Mouse (Mus musculus) T-helper 1 cell (primary cell): ENCODE measurements at regions not wholly inside any gene's neighbourhood (a gene's known extent, or its start where the extent isn't known, plus 50 kb on each side); places are given as distances from the start of the nearest gene placed in this dataset.

Experiments used
- in situ Hi-C: fragments of 300-600 bp; cut with MboI, MseI; formaldehyde crosslinking; loops from one replicate; pipeline ENCODE4 v1.15.1; 2025; ENCODE audit warnings: high pct_unique_total_duplicates

DNA sequence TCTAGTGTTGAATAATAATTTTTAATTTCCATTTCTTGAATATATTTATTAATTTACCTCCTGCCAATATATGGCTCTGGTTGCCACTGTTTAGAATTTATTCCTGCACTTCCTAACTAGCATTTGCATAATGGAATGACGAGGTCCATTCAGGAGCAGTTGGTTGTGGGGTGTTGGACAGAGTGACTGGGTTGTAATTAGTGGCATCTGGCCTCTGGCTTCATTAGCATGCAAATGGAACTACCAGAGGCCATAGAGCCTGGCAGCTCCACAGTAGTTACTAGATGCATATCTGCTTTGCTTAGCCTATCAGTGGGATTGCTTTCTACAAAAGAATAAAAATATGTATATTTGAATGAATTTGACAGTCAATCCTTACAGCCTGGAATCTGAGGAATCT lies 1099.6 kb upstream of the Cdh8 start:
- in situ Hi-C loops, result no loop called here

DNA sequence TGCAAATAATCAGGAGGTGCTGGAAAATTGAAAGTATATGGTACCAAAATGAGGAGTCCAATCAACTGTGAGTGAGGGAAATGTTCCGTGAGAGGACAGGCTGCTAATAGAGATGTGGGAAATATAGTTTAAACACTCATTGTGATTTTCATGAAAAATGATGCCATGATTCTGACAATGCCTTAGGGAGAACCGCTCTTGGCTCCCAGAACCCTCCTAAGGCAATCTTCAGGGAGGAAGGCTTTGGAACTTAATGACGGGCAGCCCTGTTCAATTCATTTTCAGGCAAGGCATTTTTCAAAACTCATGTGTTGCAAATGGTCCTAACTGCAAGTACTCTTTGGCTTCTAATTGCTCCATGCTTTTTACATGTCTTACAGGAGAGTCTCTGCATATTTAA lies 1098.9 kb upstream of the Cdh8 start:
- in situ Hi-C loops, result no loop called here

DNA sequence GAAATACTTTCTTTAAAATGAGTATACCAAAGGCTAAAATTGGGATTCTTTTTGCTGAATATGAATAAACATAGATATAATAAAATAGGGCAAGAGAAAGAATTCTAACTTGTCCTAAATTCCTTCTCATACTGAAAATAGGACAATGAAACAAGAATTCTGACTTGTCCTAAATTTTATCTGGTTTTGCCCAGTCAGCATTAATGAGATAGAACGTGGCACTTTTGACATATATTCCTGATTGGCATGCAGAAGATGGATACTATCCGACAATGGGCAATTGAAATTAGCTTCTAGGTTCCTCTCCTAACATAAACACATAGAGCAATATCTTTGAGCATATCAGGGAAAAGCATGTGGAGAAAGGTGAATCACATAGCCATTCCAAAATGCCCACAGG lies 1090.2 kb upstream of the Cdh8 start:
- in situ Hi-C loops, result loop anchor here (10.0 kb wide), 1 partner anchor 368 kb away; no protein-coding TSS in a partner anchor

DNA sequence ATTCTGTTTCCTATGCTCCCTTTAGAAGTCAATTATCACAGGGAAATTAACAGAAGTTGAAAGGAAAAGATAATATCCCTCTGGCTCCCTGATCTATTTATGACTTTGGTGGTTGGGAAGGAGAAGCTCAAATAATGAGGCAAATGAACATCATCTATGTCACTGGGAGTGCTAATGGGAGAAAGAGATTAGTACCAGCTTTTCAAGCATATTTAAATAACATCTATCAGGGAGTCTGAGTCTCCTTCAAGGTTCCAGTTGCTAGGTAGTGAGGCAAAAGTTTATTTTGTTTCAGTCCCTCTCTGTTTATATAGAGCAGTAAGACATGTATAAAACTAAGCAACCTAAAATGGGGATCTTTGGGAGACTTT lies 1084.1 kb upstream of the Cdh8 start:
- in situ Hi-C loops, result loop anchor here (10.0 kb wide), 1 partner anchor 374 kb away; no protein-coding TSS in a partner anchor

DNA sequence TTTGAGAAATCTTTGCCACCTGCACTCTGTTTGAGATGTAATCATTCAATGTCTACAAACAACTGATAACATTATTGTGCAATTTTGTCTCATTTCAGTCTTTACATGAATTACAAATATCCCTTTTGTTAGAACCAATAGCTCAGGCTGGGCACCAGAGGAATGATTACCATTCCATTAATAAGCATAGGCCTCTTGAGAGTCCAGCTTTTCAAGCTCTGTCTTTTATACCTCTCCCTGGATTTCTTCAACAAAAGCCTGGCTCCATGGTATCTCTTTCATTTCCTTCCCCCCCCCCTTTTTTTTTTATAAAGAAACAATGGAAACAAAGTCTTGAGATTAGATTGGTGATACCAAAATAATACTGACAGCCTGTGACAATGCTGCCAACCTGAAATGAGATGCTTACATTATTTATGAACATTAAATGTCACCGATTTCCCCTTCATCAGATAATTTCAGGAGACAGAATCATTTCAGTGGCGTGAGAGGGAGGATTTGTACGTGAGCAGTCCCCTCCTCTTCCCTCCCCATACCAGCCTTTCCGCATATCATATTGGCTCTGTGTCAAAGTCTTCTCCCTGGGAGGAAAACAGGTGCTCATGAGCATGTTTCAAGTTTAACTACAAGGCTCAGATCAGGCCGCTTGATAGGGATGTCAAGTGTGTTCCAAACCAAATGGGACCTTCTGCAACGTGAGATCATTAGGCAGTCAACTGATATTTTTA lies 1083.5 kb upstream of the Cdh8 start:
- in situ Hi-C loops, result loop anchor here (10.0 kb wide), 1 partner anchor 375 kb away; no protein-coding TSS in a partner anchor

DNA sequence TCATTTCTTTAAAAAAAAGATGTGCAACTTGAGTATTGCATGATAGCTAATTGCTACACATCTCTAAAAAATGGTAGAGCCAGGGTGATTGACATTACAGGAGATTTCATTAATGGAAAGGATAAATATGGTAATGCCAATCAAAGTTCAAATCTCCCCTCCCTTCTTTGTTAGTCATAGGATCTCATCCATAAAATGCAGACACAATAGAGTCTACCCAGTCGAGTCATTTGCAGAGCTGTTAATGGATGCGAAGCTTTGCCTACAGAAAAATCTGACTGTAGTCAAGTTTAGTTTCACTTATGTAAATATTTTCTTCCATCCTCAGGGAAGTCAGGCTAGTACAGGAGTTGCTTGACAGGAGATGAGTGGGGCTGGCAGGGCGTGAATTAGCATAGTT lies 1078.2 kb upstream of the Cdh8 start:
- in situ Hi-C loops, result no loop called here

DNA sequence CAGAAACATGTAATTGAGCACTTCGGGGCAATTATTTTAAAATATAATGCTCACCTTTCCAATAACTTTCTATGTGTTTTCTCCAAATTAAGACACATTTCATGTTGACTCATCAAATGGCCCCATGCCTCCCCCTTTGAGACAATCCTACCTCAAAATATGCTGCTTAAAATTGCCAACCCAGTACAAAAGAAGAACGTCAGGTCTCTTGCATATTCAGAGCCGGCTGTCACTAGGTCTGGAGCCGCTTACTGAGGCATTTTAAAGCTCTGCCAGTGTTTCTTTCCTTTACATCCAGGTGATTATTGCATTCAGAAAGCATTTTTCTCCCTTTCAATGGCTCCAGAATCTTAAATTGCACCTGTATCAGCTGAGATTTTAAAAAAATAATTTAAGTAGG lies 1059.7 kb upstream of the Cdh8 start:
- in situ Hi-C loops, result no loop called here

DNA sequence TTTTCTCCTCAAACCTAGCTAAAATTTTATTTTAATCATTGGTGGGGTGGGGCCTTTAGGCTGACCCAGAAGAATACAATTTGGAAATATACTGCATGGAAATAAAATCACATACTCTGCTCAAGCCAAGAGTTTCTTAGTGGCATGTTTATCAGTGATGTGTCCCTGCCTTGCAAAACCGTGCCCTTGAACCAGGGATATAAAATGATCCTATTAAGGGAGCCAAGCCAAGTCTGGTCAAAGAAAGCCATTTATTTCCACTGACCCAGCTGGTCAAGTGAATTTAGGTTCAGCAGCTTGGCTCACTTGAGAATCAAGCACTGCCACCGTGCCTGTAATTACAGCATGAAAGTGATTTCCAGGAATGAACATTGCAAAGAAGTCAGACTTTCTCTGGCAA lies 1035.0 kb upstream of the Cdh8 start:
- in situ Hi-C loops, result no loop called here

DNA sequence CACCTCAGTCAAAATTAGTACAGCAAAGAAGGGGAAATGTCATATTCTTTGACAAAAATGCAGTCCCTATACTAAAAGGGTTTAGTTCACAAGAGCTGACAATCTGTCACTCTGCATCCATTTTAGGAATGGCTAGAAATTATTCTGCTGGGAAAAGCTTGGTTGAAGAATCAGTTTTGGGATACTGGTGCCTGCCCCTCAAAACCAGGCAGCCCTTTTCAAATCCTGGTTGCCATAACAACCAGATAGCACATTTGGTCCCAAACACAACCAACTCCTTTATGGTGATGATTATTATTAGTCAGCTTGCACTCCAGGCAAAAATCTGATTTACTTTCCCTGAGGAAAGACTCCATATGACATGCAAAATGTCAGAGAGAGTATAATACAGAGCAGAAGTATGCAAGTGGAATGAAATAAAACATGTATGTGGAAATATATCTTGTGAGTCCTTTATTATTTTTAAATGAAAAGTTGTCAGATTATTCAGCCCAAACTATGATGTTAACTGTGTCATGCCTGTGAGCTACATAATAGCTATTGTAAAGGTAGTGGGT lies 1034.2 kb upstream of the Cdh8 start:
- in situ Hi-C loops, result no loop called here

DNA sequence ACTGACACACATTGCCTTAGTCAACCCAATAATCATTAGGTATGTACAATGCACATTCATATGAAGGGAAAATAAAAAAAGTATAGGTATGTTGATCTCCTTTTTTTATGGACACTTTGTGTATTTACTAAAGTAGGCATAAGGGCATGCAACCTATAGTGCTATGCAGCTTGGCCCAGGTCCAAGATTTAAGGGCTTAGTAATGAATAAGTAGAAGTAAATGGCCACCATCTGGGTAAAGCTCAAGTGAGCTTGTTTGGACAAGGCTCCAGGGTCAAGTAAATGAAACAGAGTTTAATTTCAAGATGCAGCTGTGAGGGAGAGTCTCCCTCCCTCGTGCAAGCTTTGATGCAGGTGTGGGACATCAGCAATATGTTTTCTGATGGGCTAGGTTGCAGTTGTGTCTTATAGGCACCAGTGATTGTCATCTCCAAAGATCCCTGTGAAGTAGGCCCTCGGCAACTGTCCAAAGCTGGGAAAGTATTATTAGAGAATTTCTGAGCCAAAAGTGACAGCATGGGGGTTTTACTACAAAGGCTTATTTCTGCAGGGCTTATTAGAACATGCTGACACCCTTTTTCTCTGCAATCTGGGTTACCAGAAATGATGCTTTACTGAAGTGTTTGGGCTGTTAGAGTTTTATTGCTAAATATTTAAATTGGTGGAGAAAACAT lies 1030.5 kb upstream of the Cdh8 start:
- in situ Hi-C loops, result no loop called here
